Mouse (Mus musculus) kidney, adult 11 months (tissue): Measurements from ENCODE around the gene Kcnq1.
A peak's percentile ranks its signal among the peaks of the same experiment; 100 is the strongest.

Experiments
- DNase-seq: peaks from one replicate; pipeline ENCODE4 v3.0.0; 2022

The Kcnq1 gene

GRCm38 (mm10) chr7:143139932-143140331, 33.8 kb downstream of the Kcnq1 start:
- no peak for DNase-seq

- no peak for DNase-seq
These were observed 36.5 kb downstream of the Kcnq1 start for GRCm38 (mm10) chr7:143142680-143143079.

- DNase-seq: no peak
These were observed 40.9 kb downstream of the Kcnq1 start for GRCm38 (mm10) chr7:143147015-143147414.

DNA sequence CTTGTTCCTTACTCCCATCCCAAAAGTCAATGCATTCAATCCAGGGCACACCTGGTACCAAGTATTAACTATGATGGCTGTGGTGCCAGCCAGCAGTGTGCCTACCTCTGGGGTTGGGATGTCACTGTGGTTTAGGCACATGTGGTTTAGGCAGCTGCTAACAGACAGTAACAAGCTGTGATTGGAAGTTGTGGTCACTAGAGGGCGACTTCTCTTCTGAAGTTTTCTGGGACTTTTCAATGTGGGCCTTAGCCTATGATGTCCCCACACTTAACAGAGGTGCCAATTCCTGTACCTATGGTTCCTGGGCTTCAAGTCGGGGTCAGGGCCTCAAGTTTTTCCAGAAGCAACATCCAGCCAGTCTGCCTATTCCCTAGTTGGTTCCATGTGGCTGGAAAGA, 45.0 kb downstream of the Kcnq1 start:
- DNase-seq: peak; percentile 15

DNA sequence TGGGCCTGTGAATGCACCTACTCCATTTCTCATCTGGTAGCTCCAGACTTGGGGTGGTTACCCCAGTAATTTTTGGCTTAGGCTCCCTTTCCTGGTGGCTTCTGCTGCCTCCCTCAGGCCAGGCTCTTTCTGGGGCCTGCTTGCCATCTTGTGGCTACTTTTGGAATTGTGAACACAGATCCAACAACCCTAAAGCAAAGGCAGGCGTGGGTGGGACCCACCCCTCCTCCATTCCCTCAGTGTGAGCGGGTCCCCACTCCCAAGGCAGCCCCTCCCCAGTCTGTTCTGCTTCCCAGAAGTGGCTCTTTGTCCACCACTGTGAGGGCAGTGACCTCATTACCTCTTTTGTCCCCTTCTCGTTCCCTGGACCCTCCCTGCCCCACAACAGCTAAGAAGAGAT, 46.2 kb downstream of the Kcnq1 start:
- DNase-seq: no peak

GRCm38 (mm10) chr7:143153915-143154373, 47.8 kb downstream of the Kcnq1 start:
- DNase-seq: peak; percentile 74

DNA sequence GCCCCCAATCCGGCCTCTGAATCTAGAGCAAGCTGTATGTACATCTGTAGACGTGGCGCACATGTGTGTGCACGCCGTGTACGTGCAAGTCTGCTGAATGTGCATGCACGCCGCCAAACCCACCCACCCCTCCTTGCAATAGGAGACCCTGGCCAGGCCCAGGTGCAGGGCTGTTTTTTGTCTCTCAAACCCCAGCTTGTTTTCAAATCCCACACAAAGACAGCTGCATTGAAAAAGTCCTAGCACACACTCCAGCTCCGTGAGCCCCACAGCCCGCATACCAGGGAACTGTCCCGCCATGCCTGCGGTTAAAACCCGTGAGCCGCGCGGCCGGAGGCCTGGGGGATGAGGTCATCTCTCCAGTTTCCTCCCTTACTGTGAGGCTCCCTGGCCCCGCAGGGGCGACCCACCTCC, 48.3 kb downstream of the Kcnq1 start:
- DNase-seq: no peak

DNA sequence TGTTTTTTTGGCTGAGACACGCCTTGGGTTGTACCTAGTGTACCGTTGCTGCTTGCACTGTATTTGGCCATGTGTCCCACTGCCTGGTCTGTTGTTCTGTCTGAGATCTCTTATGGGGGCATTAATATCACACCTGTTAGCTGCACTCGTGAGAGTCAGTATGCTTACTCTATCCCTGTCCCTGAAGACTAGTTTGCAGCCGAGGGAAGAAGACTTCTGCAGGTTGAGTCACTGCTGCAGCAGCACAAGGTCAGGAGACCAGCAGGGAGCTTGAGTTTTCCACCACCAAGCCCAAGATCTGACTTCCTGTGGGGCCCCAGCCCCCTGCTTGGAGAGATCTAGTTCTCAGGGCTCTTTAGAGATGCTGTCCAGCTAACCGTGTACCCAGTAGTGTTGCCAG, 49.1 kb downstream of the Kcnq1 start:
- DNase-seq: no peak

GRCm38 (mm10) chr7:143158690-143159425, 52.7 kb downstream of the Kcnq1 start:
- DNase-seq: no peak

GRCm38 (mm10) chr7:143159446-143159845, 53.3 kb downstream of the Kcnq1 start:
- no peak for DNase-seq

DNA sequence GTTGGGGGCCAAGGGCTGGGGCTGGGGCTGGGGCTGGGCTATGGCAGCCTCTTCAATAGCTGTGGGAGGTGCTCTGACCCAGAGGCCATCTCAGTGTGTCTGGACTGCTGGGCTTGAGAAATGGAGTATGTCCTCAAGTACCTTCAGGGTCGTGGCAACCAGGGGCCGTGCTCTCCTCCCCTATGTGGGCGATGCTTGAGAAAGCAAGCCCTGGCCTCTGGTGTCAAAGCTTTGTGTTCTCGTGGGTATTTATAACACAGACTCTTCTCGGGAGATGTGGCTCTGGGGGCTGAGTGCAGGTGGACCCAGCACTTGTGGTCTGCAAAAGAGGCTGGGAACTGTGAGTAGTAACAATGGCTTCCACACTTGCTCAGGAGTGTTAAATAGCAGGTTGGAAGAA, 53.9 kb downstream of the Kcnq1 start:
- no peak for DNase-seq

DNA sequence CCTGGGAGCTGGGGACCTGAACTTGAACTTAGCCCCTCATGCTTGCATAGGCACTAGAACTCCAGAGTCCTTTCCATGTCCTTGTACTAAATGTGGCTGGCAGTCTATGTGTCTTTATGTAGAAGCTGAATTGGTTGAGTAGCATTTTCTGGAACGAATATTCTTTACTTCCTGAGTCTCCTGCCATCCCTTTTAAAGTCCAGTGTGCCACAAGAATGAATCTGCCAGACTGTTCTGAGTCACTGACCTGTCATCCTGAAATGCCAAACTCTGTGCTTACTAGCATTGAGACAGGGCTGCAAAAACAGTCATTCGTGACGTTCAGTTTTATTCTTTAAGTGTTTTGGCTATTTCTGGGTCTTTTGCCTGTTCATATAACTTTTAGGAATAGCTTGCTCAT, 55.9 kb downstream of the Kcnq1 start:
- DNase-seq: no peak

DNA sequence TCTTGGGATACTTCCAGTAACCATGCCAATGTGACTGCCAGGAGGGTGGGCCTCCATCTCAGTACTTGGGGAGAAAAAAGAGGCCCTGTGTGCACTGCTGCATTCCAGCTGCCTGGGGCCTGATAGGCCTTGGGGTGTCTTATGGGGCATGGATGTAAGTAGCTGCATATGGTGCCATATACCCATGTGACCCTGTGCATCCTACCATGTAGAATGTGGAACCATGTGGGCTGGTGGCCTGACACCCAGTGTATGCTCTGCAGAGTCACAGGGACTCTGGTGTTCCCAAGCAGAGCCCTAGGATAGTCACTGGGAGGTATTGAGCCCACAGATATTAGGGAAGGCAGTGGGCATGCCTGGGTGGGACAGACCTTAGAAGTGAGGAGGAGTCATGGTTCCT, 57.9 kb downstream of the Kcnq1 start:
- DNase-seq: no peak

GRCm38 (mm10) chr7:143165687-143166265, 59.6 kb downstream of the Kcnq1 start:
- DNase-seq: no peak

- no peak for DNase-seq
These were observed 61.1 kb downstream of the Kcnq1 start for GRCm38 (mm10) chr7:143167275-143167674.

GRCm38 (mm10) chr7:143169371-143169770, 63.2 kb downstream of the Kcnq1 start:
- no peak for DNase-seq

DNA sequence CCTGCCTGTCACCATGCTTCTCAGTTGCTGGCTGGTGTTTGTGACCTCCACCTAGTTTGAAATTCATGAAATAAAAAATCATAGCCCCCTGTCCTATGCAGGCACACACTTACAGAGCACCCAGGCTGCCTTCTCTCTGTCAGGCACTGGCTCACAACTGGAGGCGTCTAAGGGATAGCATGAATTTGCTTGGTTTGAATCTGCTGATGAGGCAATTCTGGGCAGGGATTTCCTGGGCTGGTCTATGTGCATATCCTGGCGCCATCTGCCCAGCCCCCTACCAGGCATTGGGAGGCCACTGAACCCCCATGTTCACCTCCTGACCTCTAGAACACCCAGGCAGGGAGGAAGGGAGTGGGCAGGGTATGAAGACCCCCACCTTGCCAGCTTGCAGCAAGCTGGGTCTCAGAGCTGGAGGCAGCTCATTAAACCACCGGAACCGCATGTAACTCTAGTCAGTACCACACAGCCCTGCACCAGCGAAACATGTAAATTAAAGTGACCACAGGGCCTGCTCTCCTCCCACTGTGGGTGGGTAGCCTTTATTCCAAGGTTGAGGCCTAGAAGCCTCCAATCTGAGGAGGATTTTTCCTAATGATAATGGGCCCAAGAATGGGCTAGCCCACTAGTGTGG, 66.9 kb downstream of the Kcnq1 start:
- DNase-seq: no peak

DNA sequence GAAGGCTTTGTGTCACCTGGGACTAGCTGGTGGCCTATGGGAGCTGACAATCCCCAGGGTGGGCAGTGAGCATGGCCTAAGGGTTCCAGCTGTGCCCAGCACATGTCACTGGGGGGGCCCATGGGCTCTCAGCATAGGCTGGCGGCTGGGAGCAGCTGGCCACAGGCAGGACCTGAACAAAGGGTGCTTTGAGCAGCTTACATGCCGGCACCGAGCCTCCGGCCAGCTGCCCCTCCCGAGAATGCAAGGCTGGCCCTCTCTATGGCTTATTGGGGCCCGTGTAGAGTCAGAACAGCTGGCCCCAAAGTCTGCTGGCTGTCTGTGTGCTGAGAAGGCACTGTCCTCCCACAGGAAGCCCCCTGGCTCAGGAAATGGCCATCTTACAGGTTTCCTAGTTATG, 68.5 kb downstream of the Kcnq1 start:
- DNase-seq: no peak

DNA sequence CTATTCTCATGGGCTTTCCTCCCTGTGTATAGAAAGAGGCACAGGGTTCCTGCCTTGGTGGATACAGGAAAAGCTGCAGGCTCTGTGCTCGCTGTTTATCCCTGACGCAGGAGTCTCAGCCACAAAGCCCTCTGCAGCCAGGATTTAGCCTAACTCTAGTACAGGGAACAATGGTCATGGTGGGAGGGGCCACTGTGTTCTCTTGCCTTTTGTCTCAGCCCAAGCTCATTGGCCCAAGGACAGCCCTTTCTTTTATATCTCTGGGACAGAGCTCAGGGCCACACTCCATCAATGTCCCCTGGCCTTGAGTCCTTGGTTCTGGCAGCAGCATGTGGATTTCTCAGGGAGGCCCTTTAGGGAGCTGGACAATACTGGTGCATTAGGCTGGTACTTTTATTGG, 72.7 kb downstream of the Kcnq1 start:
- DNase-seq: no peak

DNA sequence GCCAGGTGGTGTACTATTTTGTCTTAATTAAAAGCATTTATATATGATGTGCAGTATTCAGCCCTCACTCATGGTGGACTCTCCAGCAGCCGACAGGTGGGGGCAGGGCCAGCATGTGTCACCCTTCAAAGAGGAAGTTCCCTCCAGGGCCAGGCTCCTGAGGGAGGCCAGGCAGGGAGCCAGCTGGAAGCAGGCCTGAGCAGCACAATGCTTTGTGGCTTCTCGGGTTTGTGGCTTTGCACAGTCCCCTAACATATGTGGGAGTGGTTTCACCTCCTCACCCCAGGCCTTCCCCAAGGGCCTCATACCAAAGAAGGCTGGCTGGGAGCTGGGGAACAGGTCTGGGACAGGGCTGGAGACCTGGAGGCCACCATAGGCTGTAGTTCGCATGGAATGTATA, 74.6 kb downstream of the Kcnq1 start:
- DNase-seq: peak; percentile 53

GRCm38 (mm10) chr7:143181311-143181710, 75.1 kb downstream of the Kcnq1 start:
- no peak for DNase-seq

- no peak for DNase-seq
These were observed 79.3 kb downstream of the Kcnq1 start for GRCm38 (mm10) chr7:143185506-143185905.

DNA sequence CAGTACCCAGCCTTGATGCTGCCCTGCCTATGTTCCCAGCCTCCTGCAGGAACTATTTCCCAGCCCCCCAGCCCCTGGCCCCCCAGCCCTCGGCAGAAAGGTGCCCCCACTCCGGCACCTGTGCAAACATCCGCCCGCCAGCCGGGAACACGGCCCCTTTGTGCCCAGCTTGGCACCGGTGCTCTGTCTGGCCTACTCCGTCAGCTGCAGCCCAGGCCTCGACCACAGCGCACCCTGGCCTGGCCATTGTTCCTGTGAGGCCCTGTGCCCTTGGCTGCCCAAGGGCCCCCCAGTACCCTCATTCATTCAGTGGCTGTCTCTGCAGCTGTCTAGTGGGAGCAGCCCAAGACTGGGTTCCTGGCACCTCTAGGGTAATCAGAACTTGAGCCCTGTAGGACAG, 80.2 kb downstream of the Kcnq1 start:
- DNase-seq: no peak

DNA sequence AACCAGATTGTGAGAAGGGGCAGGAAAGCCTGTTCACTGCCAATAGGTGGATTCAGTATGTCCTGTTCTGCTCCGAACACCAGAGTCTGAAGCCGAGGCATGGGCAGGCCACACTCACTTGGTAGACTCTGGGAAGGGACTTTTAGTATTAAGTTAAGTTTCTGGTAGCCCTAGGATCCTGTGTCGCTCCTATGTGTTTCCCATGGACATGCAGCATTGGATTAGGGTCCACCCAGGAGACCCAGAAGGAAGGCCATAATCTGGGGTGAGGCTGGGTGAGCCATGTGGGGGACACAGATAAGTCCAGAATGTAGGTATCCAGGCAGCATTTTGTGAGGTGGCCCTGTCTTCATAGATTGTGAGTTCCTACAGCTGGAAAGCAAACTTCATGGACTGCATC, 81.0 kb downstream of the Kcnq1 start:
- no peak for DNase-seq
